Mouse (Mus musculus): Measurements from ENCODE around the gene Rab5a.

DNA sequence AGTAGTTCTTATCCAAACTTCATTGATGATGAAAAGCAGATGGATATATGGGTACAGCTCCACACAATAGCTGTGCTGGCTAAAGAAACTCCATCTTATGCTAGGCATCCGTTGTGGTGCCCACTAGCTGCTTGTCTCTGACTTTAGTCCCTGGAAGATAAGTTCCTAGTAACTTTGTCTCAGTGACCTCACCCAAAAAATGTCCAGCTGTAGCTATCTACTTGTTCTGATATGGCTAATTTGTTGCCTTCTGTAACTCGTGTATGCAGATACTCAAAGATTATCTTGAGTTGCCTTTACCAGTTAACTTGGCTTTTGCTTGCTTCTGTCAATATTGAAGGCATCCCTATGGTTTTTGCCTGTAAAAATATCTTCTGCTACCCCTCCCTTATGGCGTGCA is 75.8 kb downstream of the Rab5a start:
- TF ChIP-seq CTCF (IDR thresholded peaks at IDR 0.05; ENCODE audit: extremely low read depth, insufficient read length, insufficient replicate concordance, low read depth, low read length) (no peak), POLR2A (IDR thresholded peaks at IDR 0.05; ENCODE audit: low read depth, low read length) (no peak)
